Comparison of ENCODE assay signal across 13 mouse cellular contexts in genomic region chr3:104600691-104601090, GRCm38 (mm10). TPM values are rescaled to one million over a fixed set of nuclear protein-coding genes. Genes with fewer than 3 reads are reported as not detected.
A peak's percentile ranks its signal among the peaks of the same experiment; 100 is the strongest.
DNase-seq lines count a peak whose midpoint lies in the region; ATAC-seq and TF ChIP-seq lines count a peak whose summit lies in the region.
"Had no signal": no experiment of that assay in that cellular context is flagged by ENCODE, and none has a peak within 500 bp of the region (broad histone marks: within the 10 kb centered on the region; RNA-seq: fewer than 3 reads in every experiment).

No protein-coding gene starts in this region.

- 54% methylated on average over 3 of the region's 3 CpGs for WGBS in lung, embryonic 14.5 days
- 65% methylated on average over 3 of the region's 3 CpGs for WGBS in heart, embryonic 12.5 days
- 61% methylated on average over 3 of the region's 3 CpGs for WGBS in liver, embryonic 16.5 days (ENCODE audit: insufficient replicate concordance)

- H3K36me3 ChIP-seq in lung, embryonic 14.5 days (ENCODE audit: insufficient read depth) = no peaks in the 10 kb centered on the region
- no peaks in the 10 kb centered on the region for H3K36me3 ChIP-seq in heart, embryonic 12.5 days
- no peaks in the 10 kb centered on the region for H3K36me3 ChIP-seq in liver, embryonic 16.5 days (ENCODE audit: control insufficient read depth, insufficient read depth)
- H3K36me3 ChIP-seq: embryonic facial prominence, embryonic 12.5 days; forebrain, embryonic 10.5 days had no signal

- no peaks in the 10 kb centered on the region for H3K27me3 ChIP-seq in lung, embryonic 14.5 days (ENCODE audit: insufficient read depth, low read length)
- no peaks in the 10 kb centered on the region for H3K27me3 ChIP-seq in heart, embryonic 12.5 days (replicated peaks)
- H3K27me3 ChIP-seq in liver, embryonic 16.5 days (ENCODE audit: control insufficient read depth, insufficient read depth, low read depth, low read length) = no peaks in the 10 kb centered on the region
- H3K27me3 ChIP-seq: embryonic facial prominence, embryonic 12.5 days had no signal

- no peaks in the 10 kb centered on the region for H3K9me3 ChIP-seq in lung, embryonic 14.5 days (ENCODE audit: low read depth, low read length)
- 0 out of 2 replicates have a peak, but pooled peaks cover 3% of the 10 kb centered on the region for H3K9me3 ChIP-seq in heart, embryonic 12.5 days (replicated peaks)
- no peaks in the 10 kb centered on the region for H3K9me3 ChIP-seq in liver, embryonic 16.5 days (replicated peaks; ENCODE audit: control insufficient read depth, low read length)
- H3K9me3 ChIP-seq: embryonic facial prominence, embryonic 12.5 days; forebrain, embryonic 10.5 days had no signal

- no peak for TF ChIP-seq CTCF in gastrocnemius, adult 2 months (IDR thresholded peaks at IDR 0.05)
- no peak for TF ChIP-seq CTCF in lung, embryonic 14.5 days (IDR thresholded peaks at IDR 0.05; ENCODE audit: low read depth)

- H3K4me1 ChIP-seq in lung, embryonic 14.5 days (ENCODE audit: insufficient read depth) = peaks cover 6% of the 10 kb centered on the region; the same call in 1 of the 2 replicates
- peaks cover 46% of the 10 kb centered on the region for H3K4me1 ChIP-seq in heart, embryonic 12.5 days (replicated peaks)
- peaks cover 7% of the 10 kb centered on the region for H3K4me1 ChIP-seq in liver, embryonic 16.5 days (ENCODE audit: control insufficient read depth, low read depth, low read length)
- H3K4me1 ChIP-seq: embryonic facial prominence, embryonic 12.5 days; forebrain, embryonic 10.5 days had no signal

- peak overlapping the region; percentile 76 for H3K27ac ChIP-seq in gastrocnemius, adult 2 months
- H3K27ac ChIP-seq in lung, embryonic 14.5 days (ENCODE audit: low read depth) = peak overlapping the region; percentile 12; the same call in 1 of the 2 replicates
- H3K27ac ChIP-seq in heart, embryonic 12.5 days (ENCODE audit: poor library complexity, severe bottlenecking) = peak overlapping the region; percentile 95
- H3K27ac ChIP-seq in liver, embryonic 16.5 days (ENCODE audit: low read length) = peak overlapping the region; percentile 11; the same call in 1 of the 2 replicates
- H3K27ac ChIP-seq: embryonic facial prominence, embryonic 12.5 days; forebrain, embryonic 10.5 days; kidney, postnatal 0 days had no signal

- no peak overlapping the region for H3K4me2 ChIP-seq in lung, embryonic 14.5 days
- peak overlapping the region; percentile 49; the same call in 1 of the 2 replicates for H3K4me2 ChIP-seq in heart, embryonic 12.5 days
- no peak overlapping the region for H3K4me2 ChIP-seq in liver, embryonic 16.5 days (ENCODE audit: low read depth, low read length)
- H3K4me2 ChIP-seq: embryonic facial prominence, embryonic 12.5 days had no signal

- no peak for ATAC-seq in lung, embryonic 14.5 days (ENCODE audit: insufficient read depth)
- no peak for ATAC-seq in heart, embryonic 12.5 days (ENCODE audit: insufficient number of reproducible peaks, low FRiP score)
- ATAC-seq in liver, embryonic 16.5 days (ENCODE audit: low read depth) = no peak

- H3K9ac ChIP-seq in lung, embryonic 14.5 days = no peak overlapping the region
- 0 out of 2 replicates have a peak overlapping the region, but pooled peaks have one; percentile 62 for H3K9ac ChIP-seq in heart, embryonic 12.5 days
- no peak overlapping the region for H3K9ac ChIP-seq in liver, embryonic 16.5 days (ENCODE audit: low read depth, low read length)
- H3K9ac ChIP-seq: embryonic facial prominence, embryonic 12.5 days had no signal

- no peak for DNase-seq in gastrocnemius, adult 2 months
- no peak for DNase-seq in gastrocnemius, postnatal 25 days
- DNase-seq in lung, embryonic 14.5 days = no peak
- no peak for DNase-seq in lung, postnatal 36 days
- no peak for DNase-seq in B cell, adult 2 months
- no peak for DNase-seq in c-Kit-positive CD71-positive TER-119-positive erythroid progenitor cells, embryonic 14.5 days (ENCODE audit: low spot score)
- DNase-seq: adrenal gland, adult 8-10 months; layer of hippocampus, adult 9-11 months had no signal

- no peak overlapping the region for H3K4me3 ChIP-seq in gastrocnemius, adult 2 months
- no peak overlapping the region for H3K4me3 ChIP-seq in lung, embryonic 14.5 days (ENCODE audit: low read depth, low read length)
- no peak overlapping the region for H3K4me3 ChIP-seq in heart, embryonic 12.5 days
- no peak overlapping the region for H3K4me3 ChIP-seq in liver, embryonic 16.5 days (ENCODE audit: low read depth, low read length)
- H3K4me3 ChIP-seq: embryonic facial prominence, embryonic 12.5 days; forebrain, embryonic 10.5 days had no signal

- intact Hi-C loops in gastrocnemius, adult 2 months (cut with DNase I) = loop anchor here (5.0 kb wide), 1 partner anchor 37 kb away; the partner anchor contains the start of gene Slc16a1

RNA-seq across cellular contexts. Expression of gene Slc16a1, which starts 37.8 kb away (rescaled TPM):
- 10 to 100 TPM; 20.9 to 42.1 TPM for total RNA-seq in gastrocnemius, adult 2 months (2021)
- 10 to 100 TPM; 27.4 to 28.3 TPM for total RNA-seq in gastrocnemius, postnatal 25 days (2021)
- 31.0 and 33.4 TPM in 2 replicates for polyA plus RNA-seq in lung, embryonic 14.5 days (2014; fragmentation: Nextera tagmentation; extraction: Ambion mirVana)
- polyA plus RNA-seq in heart, embryonic 12.5 days (2016; fragmentation: Nextera tagmentation; extraction: Ambion mirVana) = 89.3 and 89.4 TPM in 2 replicates
- 87.4 and 87.5 TPM in 2 replicates for polyA plus RNA-seq in liver, embryonic 16.5 days (2015; fragmentation: Nextera tagmentation; extraction: Ambion mirVana)

Comparison
In these comparisons a context has a peak if more than half of its experiments do, and no peak if none do; other contexts are left out.
1. H3K27ac ChIP-seq: peak in every context shown above with its lines; median percentile 95 in heart, embryonic 12.5 days; 76 in gastrocnemius, adult 2 months; 12 in lung, embryonic 14.5 days; 11 in liver, embryonic 16.5 days.